Mouse (Mus musculus): ENCODE results near the gene Olfr106-ps. TPM values are rescaled to one million over a fixed set of nuclear protein-coding genes. Genes with fewer than 3 reads are reported as not detected.

Olfr106-ps gene
- not detected in 2 replicates for polyA plus RNA-seq (2012; ENCODE audit: insufficient read depth, insufficient read length, missing spikeins)

GRCm38 (mm10) chr17:37390093-37390492 lies at the start of gene Olfr106-ps:
TSS of gene Olfr106-ps (plus strand) at chr17:37390393.
- Histone ChIP-seq H3K4me1 (ENCODE audit: control insufficient read depth, insufficient read depth, insufficient read length, low read length) (no peaks in the 10 kb centered on the region), H3K27ac (replicated peaks; ENCODE audit: low read depth, low read length) (no peak within 1 kb of the TSS), H3K4me3 (ENCODE audit: insufficient read depth, low read depth, low read length) (no peak within 1 kb of the TSS)

GRCm38 (mm10) chr17:37359282-37359681 lies 30.9 kb upstream of the Olfr106-ps start, which contains the start of gene Olfr104-ps:
TSS of gene Olfr104-ps (plus strand) at chr17:37359582.
- Histone ChIP-seq H3K27ac (replicated peaks; ENCODE audit: low read depth, low read length) (no peak within 1 kb of the TSS), H3K4me1 (ENCODE audit: control insufficient read depth, insufficient read depth, insufficient read length, low read length) (no peaks in the 10 kb centered on the region), H3K4me3 (ENCODE audit: insufficient read depth, low read depth, low read length) (no peak within 1 kb of the TSS)

- H3K4me3 ChIP-seq (ENCODE audit: insufficient read depth, low read depth, low read length) = no peak within 1 kb of the TSS
- H3K4me1 ChIP-seq (ENCODE audit: control insufficient read depth, insufficient read depth, insufficient read length, low read length) = no peaks in the 10 kb centered on the region
- H3K27ac ChIP-seq (replicated peaks; ENCODE audit: low read depth, low read length) = no peak within 1 kb of the TSS
Measured at GRCm38 (mm10) chr17:37378733-37379132, 11.5 kb upstream of the Olfr106-ps start, which contains the start of gene Olfr105-ps. TSS of gene Olfr105-ps (plus strand) at chr17:37379033.

GRCm38 (mm10) chr17:37398926-37399325 lies 8.7 kb downstream of the Olfr106-ps start, which contains the start of gene Olfr107:
TSS of gene Olfr107 (plus strand) at chr17:37399226.
- Histone ChIP-seq H3K4me1 (ENCODE audit: control insufficient read depth, insufficient read depth, insufficient read length, low read length) (no peaks in the 10 kb centered on the region), H3K27ac (replicated peaks; ENCODE audit: low read depth, low read length) (no peak within 1 kb of the TSS)

GRCm38 (mm10) chr17:37413380-37413779 lies 23.2 kb downstream of the Olfr106-ps start:
- no peak overlapping the region for H3K27ac ChIP-seq (replicated peaks; ENCODE audit: low read depth, low read length)
- H3K4me3 ChIP-seq (ENCODE audit: insufficient read depth, low read depth, low read length) = no peak overlapping the region
- H3K4me1 ChIP-seq (ENCODE audit: control insufficient read depth, insufficient read depth, insufficient read length, low read length) = no peaks in the 10 kb centered on the region

More at GRCm38 (mm10) chr17:37398926-37399325, 8.7 kb downstream of the Olfr106-ps start, which contains the start of gene Olfr107:
- H3K4me3 ChIP-seq (ENCODE audit: insufficient read depth, low read depth, low read length) = no peak within 1 kb of the TSS

GRCm38 (mm10) chr17:37445180-37445579 lies 55.0 kb downstream of the Olfr106-ps start, which contains the start of gene Olfr108:
TSS of gene Olfr108 (plus strand) at chr17:37445480.
- no peaks in the 10 kb centered on the region for H3K4me1 ChIP-seq (ENCODE audit: control insufficient read depth, insufficient read depth, insufficient read length, low read length)
- no peak within 1 kb of the TSS for H3K4me3 ChIP-seq (ENCODE audit: insufficient read depth, low read depth, low read length)
- no peak within 1 kb of the TSS for H3K27ac ChIP-seq (replicated peaks; ENCODE audit: low read depth, low read length)

Other genes with a start within 250 kb of the Olfr106-ps start
- gene Olfr93, start 228.9 kb upstream of the Olfr106-ps start, polyA plus RNA-seq (2012; ENCODE audit: insufficient read depth, insufficient read length, missing spikeins) = not detected in 2 replicates
- gene Ubd, start 196.5 kb upstream of the Olfr106-ps start, polyA plus RNA-seq (2012; ENCODE audit: insufficient read depth, insufficient read length, missing spikeins) = 2.6 and 2.9 TPM in 2 replicates
- gene Olfr94, start 189.4 kb upstream of the Olfr106-ps start, polyA plus RNA-seq (2012; ENCODE audit: insufficient read depth, insufficient read length, missing spikeins) = not detected in 2 replicates
- not detected in 2 replicates for gene Olfr95, start 177.3 kb upstream of the Olfr106-ps start, polyA plus RNA-seq (2012; ENCODE audit: insufficient read depth, insufficient read length, missing spikeins)
- gene Olfr96, start 170.2 kb upstream of the Olfr106-ps start, polyA plus RNA-seq (2012; ENCODE audit: insufficient read depth, insufficient read length, missing spikeins) = not detected in 2 replicates
- not detected in 2 replicates for gene Olfr97, start 153.1 kb upstream of the Olfr106-ps start, polyA plus RNA-seq (2012; ENCODE audit: insufficient read depth, insufficient read length, missing spikeins)
- gene Olfr98, start 126.6 kb upstream of the Olfr106-ps start, polyA plus RNA-seq (2012; ENCODE audit: insufficient read depth, insufficient read length, missing spikeins) = not detected in 2 replicates
- gene H2-M3, start 120.2 kb upstream of the Olfr106-ps start, polyA plus RNA-seq (2012; ENCODE audit: insufficient read depth, insufficient read length, missing spikeins) = 2.2 and 4.9 TPM in 2 replicates
- not detected in 2 replicates for gene Olfr99, start 106.9 kb upstream of the Olfr106-ps start, polyA plus RNA-seq (2012; ENCODE audit: insufficient read depth, insufficient read length, missing spikeins)
- not detected in 2 replicates for gene Olfr101, start 86.1 kb upstream of the Olfr106-ps start, polyA plus RNA-seq (2012; ENCODE audit: insufficient read depth, insufficient read length, missing spikeins)
- not detected in 2 replicates for gene Olfr102, start 73.3 kb upstream of the Olfr106-ps start, polyA plus RNA-seq (2012; ENCODE audit: insufficient read depth, insufficient read length, missing spikeins)
- gene Olfr103, start 50.7 kb upstream of the Olfr106-ps start, polyA plus RNA-seq (2012; ENCODE audit: insufficient read depth, insufficient read length, missing spikeins) = not detected in 2 replicates
- not detected in 2 replicates for gene Olfr104-ps, start 30.8 kb upstream of the Olfr106-ps start, polyA plus RNA-seq (2012; ENCODE audit: insufficient read depth, insufficient read length, missing spikeins)
- not detected in 2 replicates for gene Olfr105-ps, start 11.4 kb upstream of the Olfr106-ps start, polyA plus RNA-seq (2012; ENCODE audit: insufficient read depth, insufficient read length, missing spikeins)
- not detected in 2 replicates for gene Olfr107, start 8.8 kb downstream of the Olfr106-ps start, polyA plus RNA-seq (2012; ENCODE audit: insufficient read depth, insufficient read length, missing spikeins)
- gene Olfr108, start 55.1 kb downstream of the Olfr106-ps start, polyA plus RNA-seq (2012; ENCODE audit: insufficient read depth, insufficient read length, missing spikeins) = not detected in 2 replicates
- gene Olfr109, start 68.5 kb downstream of the Olfr106-ps start, polyA plus RNA-seq (2012; ENCODE audit: insufficient read depth, insufficient read length, missing spikeins) = not detected in 2 replicates
- gene H2-M2, start 93.2 kb downstream of the Olfr106-ps start, polyA plus RNA-seq (2012; ENCODE audit: insufficient read depth, insufficient read length, missing spikeins) = not detected in 2 replicates
- not detected in 2 replicates for gene Olfr110, start 102.1 kb downstream of the Olfr106-ps start, polyA plus RNA-seq (2012; ENCODE audit: insufficient read depth, insufficient read length, missing spikeins)
- gene Olfr111, start 117.6 kb downstream of the Olfr106-ps start, polyA plus RNA-seq (2012; ENCODE audit: insufficient read depth, insufficient read length, missing spikeins) = not detected in 2 replicates
- gene Olfr112, start 179.1 kb downstream of the Olfr106-ps start, polyA plus RNA-seq (2012; ENCODE audit: insufficient read depth, insufficient read length, missing spikeins) = not detected in 2 replicates
- gene Olfr113, start 187.3 kb downstream of the Olfr106-ps start, polyA plus RNA-seq (2012; ENCODE audit: insufficient read depth, insufficient read length, missing spikeins) = not detected in 2 replicates
- gene Olfr114, start 202.3 kb downstream of the Olfr106-ps start, polyA plus RNA-seq (2012; ENCODE audit: insufficient read depth, insufficient read length, missing spikeins) = not detected in 2 replicates
- gene Olfr115, start 236.7 kb downstream of the Olfr106-ps start, polyA plus RNA-seq (2012; ENCODE audit: insufficient read depth, insufficient read length, missing spikeins) = not detected in 2 replicates
- gene Olfr116, start 236.8 kb downstream of the Olfr106-ps start, polyA plus RNA-seq (2012; ENCODE audit: insufficient read depth, insufficient read length, missing spikeins) = not detected in 2 replicates

All from brown adipose tissue, adult 24 weeks (tissue).